Mouse (Mus musculus) right cerebral cortex, adult 2 months (tissue): ENCODE measurements around the gene Klf14.
A peak's percentile ranks its signal among the peaks of the same experiment; 100 is the strongest.

ENCODE experiments used
- DNase-seq, 2 experiments: peaks; one replicate each; pipeline ENCODE4 v3.0.0; 2021 to 2022; ENCODE audit warnings: low spot score in 2 of 2

Klf14 gene

GRCm38 (mm10) chr6:30958736-30959540, at the start of gene Klf14:
TSS of gene Klf14 (minus strand) at chr6:30959078.
- DNase-seq, result no peak

DNA sequence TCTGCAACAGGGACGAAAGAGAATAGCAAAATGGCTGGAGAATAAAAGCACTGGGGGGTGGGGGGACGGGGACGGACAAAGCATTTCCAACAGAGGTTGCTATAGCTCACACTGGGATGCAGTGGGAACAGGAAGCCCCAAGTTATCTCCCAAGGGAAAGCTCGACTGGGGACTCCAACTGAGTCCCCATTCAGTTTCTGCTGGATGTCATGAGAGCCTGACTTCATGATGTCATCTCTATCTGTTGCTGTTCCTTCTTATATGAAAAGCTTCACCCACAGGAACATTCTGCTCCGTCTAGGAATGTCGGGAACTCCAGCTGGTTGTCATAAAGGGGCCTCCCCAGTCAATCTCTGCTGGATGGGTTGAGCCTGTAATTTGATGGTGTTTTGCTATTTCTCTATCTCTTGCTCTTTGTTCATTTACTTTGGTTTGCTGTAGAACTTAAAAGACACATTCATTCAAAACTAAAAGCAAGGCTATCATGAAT, 47.3 kb upstream of the Klf14 start:
- DNase-seq, result no peak

DNA sequence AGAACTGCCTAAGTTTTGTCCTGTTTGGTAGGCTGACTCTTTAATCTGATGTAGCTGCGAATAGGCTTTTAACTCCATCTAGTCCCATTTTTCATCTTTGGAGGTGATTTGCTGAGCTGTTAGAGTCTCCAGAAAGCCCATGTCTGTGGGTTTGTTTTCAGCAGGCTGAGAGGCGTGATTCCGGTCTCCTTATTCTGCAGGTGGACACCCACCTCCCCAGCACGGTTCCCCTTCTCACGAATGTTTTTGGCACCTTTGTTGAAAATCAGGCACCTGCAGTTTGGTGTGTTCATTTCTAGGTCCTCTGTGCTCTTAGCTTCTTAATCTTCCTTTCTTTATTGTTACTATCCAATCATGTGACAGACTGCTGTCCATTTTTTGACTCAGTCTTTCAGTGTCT, 27.5 kb upstream of the Klf14 start:
- no peak for DNase-seq

DNA sequence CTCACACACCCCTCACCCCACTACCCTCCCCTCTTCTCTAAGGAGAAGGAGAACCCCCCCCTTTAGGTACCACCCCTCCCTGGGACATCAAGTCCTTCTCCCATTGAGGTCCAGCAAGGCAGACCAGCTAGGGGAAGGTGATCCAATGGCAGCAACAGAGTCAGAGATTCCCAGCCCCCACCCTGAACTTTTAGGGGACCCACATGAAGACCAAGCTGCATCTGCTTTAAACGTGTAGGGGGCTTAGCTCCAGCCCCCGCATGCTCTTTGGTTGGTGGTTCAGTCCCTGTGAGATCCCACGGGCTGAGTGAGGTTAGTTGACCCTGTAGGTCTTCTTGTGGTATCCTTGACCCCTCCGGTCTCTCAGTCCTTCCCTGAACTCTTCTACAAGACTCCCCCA, 24.1 kb upstream of the Klf14 start:
- DNase-seq, result no peak

GRCm38 (mm10) chr6:30982372-30982980, 23.6 kb upstream of the Klf14 start:
- peak; percentile 14 to 27 for DNase-seq

GRCm38 (mm10) chr6:30981351-30981750, 22.5 kb upstream of the Klf14 start:
- peak; percentile 45 to 48 for DNase-seq

DNA sequence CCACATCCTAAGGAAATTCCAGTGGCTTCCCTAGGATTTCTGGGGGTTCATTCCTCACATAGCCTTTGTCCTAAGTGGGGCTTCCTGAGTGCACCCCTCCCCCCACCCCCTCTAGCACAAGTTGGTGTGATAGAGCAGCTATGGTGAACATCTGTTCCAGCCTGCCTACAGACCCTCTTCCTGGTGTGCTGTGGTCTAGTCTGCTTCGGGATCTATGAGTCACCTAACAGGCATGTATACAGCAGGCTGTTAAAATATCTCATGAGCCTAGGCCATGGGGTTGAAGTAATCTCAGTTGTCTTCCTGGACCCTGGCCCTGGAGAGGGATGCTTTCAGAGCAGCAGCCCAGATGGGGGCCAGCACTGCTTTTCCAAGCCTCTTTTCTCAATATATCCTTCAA, 19.7 kb upstream of the Klf14 start:
- no peak for DNase-seq

- DNase-seq, result no peak
Measured at GRCm38 (mm10) chr6:30972121-30972520, 13.2 kb upstream of the Klf14 start.

DNA sequence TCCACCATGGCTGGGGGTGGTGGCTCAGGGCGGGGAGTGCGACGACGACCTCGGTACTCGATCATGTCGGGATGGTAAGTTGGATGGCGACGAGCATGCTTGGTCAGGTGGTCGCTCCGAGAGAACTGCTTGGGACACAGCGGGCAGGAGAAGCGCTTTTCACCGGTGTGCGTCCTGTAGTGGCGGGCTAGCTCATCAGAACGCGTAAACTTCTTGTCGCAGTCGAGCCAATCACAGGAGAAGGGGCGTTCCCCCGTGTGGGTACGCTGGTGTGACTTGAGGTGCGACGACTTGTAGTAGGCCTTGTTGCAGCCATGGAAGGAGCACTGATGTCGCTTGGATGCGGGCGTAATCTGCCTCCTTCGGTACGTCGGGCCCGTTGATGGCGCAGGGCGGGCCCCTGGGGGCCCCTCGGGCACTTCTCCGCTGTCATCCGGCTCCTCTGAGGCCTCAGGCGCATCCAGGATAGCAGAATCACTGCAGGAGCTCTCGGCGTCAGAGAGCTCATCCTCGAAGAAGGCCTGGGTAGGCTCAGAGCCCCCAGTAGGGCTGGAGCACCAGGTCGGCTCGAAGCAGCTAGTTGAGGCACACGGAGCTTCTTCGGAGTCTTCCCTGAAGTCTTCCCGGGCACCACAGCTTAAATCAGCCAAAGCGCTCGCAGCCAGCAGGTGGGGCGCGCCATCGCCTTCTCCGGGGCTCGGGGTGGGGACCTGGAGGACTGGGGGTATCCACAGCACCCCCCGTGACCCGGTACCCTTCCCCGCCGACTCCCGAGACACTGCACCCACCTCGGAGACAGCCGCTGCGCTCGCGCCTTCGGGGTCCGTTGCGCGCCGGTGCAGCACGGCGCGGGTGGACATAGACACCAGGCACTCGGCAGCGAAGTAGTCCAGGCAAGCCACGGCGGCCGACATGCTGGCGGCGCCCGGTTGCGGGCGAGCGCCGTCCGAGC, 818 bp downstream of the Klf14 start:
- peak; percentile 39 to 45 for DNase-seq

DNA sequence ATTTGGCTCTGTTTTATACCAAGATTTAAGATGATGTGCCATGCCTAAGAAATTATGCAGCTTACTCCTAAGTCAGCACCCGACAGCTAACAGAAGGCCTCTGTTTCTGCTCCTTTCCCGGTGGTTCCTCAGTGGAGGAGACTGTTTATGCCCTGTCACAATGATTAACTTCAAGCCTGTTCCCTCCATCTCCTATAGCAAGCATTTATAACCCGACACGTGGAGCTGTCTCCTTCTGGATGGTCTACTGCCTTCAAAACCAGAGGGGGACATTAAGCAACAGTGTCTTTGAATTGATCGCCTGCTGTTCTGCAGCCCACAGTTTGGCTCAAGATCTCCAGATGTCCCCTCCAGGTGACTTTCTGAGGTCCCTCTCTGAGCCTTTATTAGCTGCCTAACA, 19.6 kb downstream of the Klf14 start:
- no peak for DNase-seq

- DNase-seq, result no peak
Measured at GRCm38 (mm10) chr6:30922821-30923220, 36.1 kb downstream of the Klf14 start.

GRCm38 (mm10) chr6:30921826-30922225, 37.1 kb downstream of the Klf14 start:
- no peak for DNase-seq

DNA sequence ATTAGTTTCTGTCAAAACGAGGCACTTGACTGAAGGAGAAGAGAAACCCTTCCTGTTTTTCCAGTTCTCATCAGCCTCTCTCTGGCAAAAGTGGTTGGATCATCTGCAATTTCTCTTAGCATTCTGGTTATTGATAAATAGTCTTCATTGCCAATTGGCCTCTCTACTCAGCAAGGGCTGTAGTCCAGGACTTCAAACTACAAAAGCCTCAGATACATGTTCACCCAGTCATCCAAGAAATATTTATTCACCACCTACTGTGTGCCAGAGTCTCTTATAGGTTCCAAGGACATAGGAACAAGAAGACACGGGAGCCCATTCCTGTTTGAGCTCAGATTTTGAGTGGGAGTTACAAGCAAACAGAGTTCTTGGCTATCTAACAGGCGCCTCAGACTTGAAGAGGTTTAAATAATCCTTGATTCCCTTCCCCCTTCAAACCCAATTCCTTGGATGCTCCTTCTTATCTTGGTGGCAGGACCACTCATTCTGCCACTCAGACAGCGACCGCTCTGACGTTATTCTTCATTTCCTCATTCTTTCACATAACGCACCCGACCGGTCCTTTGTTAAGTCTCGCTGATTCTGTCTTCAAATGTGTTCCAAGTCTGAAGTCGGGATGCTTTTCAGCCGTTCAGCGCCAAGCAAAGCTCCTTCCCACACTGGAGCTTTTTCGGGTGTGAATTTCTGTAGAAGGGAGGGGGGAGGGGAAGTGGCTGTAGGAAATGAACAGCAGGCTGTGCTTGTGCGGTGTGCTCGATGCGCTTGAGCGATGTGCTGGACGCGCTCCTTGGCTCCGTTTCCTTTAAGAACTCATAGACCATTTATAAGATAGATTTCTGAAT, 37.8 kb downstream of the Klf14 start:
- DNase-seq, result peak; percentile 53 to 62

DNA sequence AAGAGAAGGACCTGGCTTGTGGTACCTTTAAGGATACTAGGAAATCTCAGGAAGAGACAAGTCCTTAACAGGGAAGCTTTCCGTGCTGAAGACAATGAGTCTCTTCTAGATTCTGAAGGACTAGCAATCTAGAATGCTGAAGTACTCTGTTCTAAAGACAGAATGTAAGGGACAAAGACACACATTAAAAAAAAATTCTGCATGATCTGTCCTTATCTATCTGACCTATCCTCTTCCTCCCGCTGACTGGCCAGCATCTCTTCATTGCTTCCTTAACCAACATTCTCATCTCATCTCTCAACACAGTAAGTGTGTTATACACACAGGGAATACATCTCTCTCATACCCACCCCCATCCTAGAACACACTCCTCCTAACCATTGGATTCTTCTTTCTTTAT, 43.4 kb downstream of the Klf14 start, which contains the start of gene Tsga13:
TSS of gene Tsga13 (minus strand) at position 101 of the 400 bp plus-strand sequence.
- no peak for DNase-seq

GRCm38 (mm10) chr6:30907970-30908369, 50.9 kb downstream of the Klf14 start:
- DNase-seq, result peak; percentile 82 to 87
